Mouse (Mus musculus) adipose tissue, adult 10 weeks (tissue): ENCODE data around the gene Olfr490. TPM values are rescaled to one million over a fixed set of nuclear protein-coding genes. Genes with fewer than 3 reads are reported as not detected.

Experiments used
- polyA plus RNA-seq: library from polyadenylated mRNA; stranded (reverse); fragments of 350-450 nt; fragmentation: Illumina TruSeq; extraction: RNeasy Lipid Tissue Mini Kit (QIAGEN cat#74804); gene quantifications from one replicate; pipeline ENCODE4 v1.2.3, GENCODE M21; 2014; ENCODE audit warnings: low read depth, low replicate concordance

Gene Olfr490
- polyA plus RNA-seq, result not detected

GRCm38 (mm10) chr7:108288834-108289233, at the start of gene Olfr490:
Gene Olfr490 (minus strand): TSS chr7:108288934.

GRCm38 (mm10) chr7:108323574-108323973, 34.8 kb upstream of the Olfr490 start, which contains the start of gene Olfr492:
Gene Olfr492 (minus strand): TSS chr7:108323674.

GRCm38 (mm10) chr7:108313151-108313550, 24.4 kb upstream of the Olfr490 start, which contains the start of gene Olfr491:
Gene Olfr491 (plus strand): TSS chr7:108313451.

GRCm38 (mm10) chr7:108258247-108258646, 30.5 kb downstream of the Olfr490 start, which contains the start of gene Olfr488:
Gene Olfr488 (minus strand): TSS chr7:108258347.

Other genes starting within 250 kb of the Olfr490 start
- gene Olfr479, start 238.2 kb downstream of the Olfr490 start, polyA plus RNA-seq, result not detected
- not detected for gene Olfr480, start 221.6 kb downstream of the Olfr490 start, polyA plus RNA-seq
- not detected for gene Olfr481, start 209.1 kb downstream of the Olfr490 start, polyA plus RNA-seq
- not detected for gene Olfr482, start 191.3 kb downstream of the Olfr490 start, polyA plus RNA-seq
- not detected for gene Olfr483, start 188.1 kb downstream of the Olfr490 start, polyA plus RNA-seq
- not detected for gene Olfr484, start 161.5 kb downstream of the Olfr490 start, polyA plus RNA-seq
- not detected for gene Olfr485, start 129.1 kb downstream of the Olfr490 start, polyA plus RNA-seq
- not detected for gene Olfr486, start 116.2 kb downstream of the Olfr490 start, polyA plus RNA-seq
- not detected for gene Olfr487, start 74.3 kb downstream of the Olfr490 start, polyA plus RNA-seq
- gene Olfr488, start 30.6 kb downstream of the Olfr490 start, polyA plus RNA-seq, result not detected
- not detected for gene Olfr491, start 24.5 kb upstream of the Olfr490 start, polyA plus RNA-seq
- not detected for gene Olfr492, start 34.7 kb upstream of the Olfr490 start, polyA plus RNA-seq
- not detected for gene Olfr493, start 58.0 kb upstream of the Olfr490 start, polyA plus RNA-seq
- gene Olfr494, start 76.4 kb upstream of the Olfr490 start, polyA plus RNA-seq, result not detected
- gene Olfr495, start 104.2 kb upstream of the Olfr490 start, polyA plus RNA-seq, result not detected
- gene Olfr497, start 131.5 kb upstream of the Olfr490 start, polyA plus RNA-seq, result not detected
- not detected for gene Olfr498, start 176.4 kb upstream of the Olfr490 start, polyA plus RNA-seq
- gene Olfr502, start 236.1 kb upstream of the Olfr490 start, polyA plus RNA-seq, result not detected